In the genomic region with DNA sequence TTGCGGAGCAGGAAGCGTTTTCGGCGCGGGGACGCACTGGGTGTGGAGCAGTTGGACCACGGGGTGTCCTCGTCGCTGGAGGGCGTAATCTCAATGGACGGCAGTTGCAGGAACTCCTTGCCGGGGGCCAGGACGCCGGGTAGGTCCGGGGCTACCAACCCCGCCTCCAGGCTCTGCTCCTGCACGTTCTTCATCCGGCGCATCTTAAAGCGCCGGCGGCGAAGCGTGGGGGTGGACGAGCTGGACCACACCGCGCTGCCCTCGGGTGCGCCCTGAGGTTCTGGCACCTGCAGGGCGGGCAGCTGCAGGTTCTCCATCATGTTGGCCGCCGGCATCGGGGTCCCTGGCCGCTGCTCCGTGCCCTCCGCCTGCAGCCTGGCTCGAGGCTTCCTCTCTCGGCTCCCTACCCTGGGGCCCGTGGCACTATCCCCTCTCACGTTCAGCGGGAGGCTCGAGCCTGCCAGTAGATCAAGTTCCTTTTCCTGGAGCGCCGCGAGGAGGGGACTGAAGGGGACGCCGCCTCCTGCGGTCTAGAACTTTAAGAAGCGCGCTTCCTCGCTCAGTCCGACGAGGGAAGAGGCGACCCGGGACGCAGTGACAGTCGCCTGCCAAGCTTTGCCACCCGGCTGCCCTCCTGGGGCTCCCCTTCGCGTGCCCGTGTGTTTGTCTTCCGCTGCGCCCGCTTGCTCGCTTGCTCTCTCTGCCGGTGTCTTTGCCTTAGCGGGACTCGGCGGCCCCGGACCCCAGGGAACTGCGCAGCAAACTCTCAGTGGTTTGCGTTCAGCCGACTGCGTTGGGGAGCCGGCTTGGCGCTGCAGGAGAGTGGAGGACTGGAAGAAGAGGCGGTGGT, we compare ENCODE assay signal across 8 mouse cellular contexts.
DNase-seq lines count a peak whose midpoint lies in the region; ATAC-seq lines count a peak whose summit lies in the region.

No protein-coding gene starts in this region.

- peak overlapping the region; percentile 87 for H3K9ac ChIP-seq in heart, embryonic 16.5 days (ENCODE audit: low read length)

- DNase-seq in brain, adult 2 months (ENCODE audit: low read depth, low spot score), result peak; percentile 71
- peak; percentile 41 to 45 for DNase-seq in layer of hippocampus, postnatal 25 days (ENCODE audit: extremely low spot score in 1 of 2, low spot score in 1 of 2)
- DNase-seq in lung, postnatal 25 days (ENCODE audit: low spot score), result peak; percentile 72
- peak; percentile 36 for DNase-seq in ovary, postnatal 14 days (ENCODE audit: low spot score)
- DNase-seq in thymus, postnatal 10 days (ENCODE audit: low spot score in 2 of 2), result peak; percentile 70 to 78

- peak overlapping the region; percentile 80 for H3K4me3 ChIP-seq in heart, embryonic 16.5 days (ENCODE audit: low read length)

- no peaks in the 10 kb centered on the region for H3K9me3 ChIP-seq in heart, embryonic 16.5 days (replicated peaks; ENCODE audit: control insufficient read depth, low read length)

- under 1% methylated on average over 77 of the region's 77 CpGs for WGBS in heart, embryonic 16.5 days

- H3K27me3 ChIP-seq in heart, embryonic 16.5 days (ENCODE audit: control insufficient read depth, insufficient read depth, low read length), result no peaks in the 10 kb centered on the region

- peaks cover 15% of the 10 kb centered on the region for H3K4me1 ChIP-seq in heart, embryonic 16.5 days (ENCODE audit: control insufficient read depth, insufficient read depth, low read length)

- H3K36me3 ChIP-seq in heart, embryonic 16.5 days (ENCODE audit: control insufficient read depth, insufficient read depth), result no peaks in the 10 kb centered on the region

- H3K4me2 ChIP-seq in heart, embryonic 16.5 days (ENCODE audit: low read depth, low read length), result peak overlapping the region; percentile 92

- H3K27ac ChIP-seq in heart, embryonic 16.5 days (ENCODE audit: low read length), result peak overlapping the region; percentile 87

- ATAC-seq in CD4-positive, CD25-positive, alpha-beta regulatory T cell, adult 4 months, result peak; percentile 65
- 0 out of 2 replicates have a peak, but pooled peaks have one; percentile 28 for ATAC-seq in erythroid progenitor cell, adult 5-6 weeks (replicated peaks; ENCODE audit: low FRiP score, poor library complexity, severe bottlenecking)
- peak; percentile 54 for ATAC-seq in heart, embryonic 16.5 days (replicated peaks; ENCODE audit: extremely low read depth, insufficient read depth, low FRiP score)

Comparison
In these comparisons a context has a peak if more than half of its experiments do, and no peak if none do; other contexts are left out.
1. Peak in every context shown above with its lines: DNase-seq, ATAC-seq, H3K4me3 ChIP-seq and H3K27ac ChIP-seq.